Mouse (Mus musculus) liver (tissue): ENCODE data around the gene Hic2.
"Not testable (repeated sequence)": the region's sequence is repeated elsewhere in the genome, so short reads cannot be mapped to it uniquely, and the experiment has no call there.

Experiments
- DNase-seq: peaks from one replicate; pipeline ENCODE4 v3.0.0-alpha.2; 2020; ENCODE audit warnings: mixed read lengths

The Hic2 gene

GRCm38 (mm10) chr16:17232794-17233701 is at the start of gene Hic2:
Gene Hic2 (plus strand): TSS chr16:17233572.
- peak; percentile 94 for DNase-seq

DNA sequence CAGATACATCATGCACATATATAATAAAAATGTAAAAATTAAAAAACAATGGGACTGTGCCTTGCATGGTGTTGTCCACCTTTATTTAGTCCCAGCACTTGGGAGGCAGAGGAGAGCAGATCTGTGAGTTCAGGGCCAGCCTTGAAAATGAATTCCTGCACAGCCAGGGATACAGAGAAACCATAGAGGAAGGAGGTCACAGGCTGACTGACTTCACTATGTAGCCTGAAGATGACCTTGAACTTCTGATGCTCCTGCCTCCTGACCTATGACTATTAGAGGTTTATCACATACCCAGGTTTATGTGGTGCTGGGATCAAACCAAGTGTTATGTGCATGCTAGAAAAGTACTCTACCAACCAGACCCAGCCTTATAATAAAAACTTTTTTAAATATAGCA is 47.9 kb upstream of the Hic2 start:
- DNase-seq = no peak

- no peak for DNase-seq
These were observed 39.5 kb upstream of the Hic2 start for GRCm38 (mm10) chr16:17193823-17194222.

DNA sequence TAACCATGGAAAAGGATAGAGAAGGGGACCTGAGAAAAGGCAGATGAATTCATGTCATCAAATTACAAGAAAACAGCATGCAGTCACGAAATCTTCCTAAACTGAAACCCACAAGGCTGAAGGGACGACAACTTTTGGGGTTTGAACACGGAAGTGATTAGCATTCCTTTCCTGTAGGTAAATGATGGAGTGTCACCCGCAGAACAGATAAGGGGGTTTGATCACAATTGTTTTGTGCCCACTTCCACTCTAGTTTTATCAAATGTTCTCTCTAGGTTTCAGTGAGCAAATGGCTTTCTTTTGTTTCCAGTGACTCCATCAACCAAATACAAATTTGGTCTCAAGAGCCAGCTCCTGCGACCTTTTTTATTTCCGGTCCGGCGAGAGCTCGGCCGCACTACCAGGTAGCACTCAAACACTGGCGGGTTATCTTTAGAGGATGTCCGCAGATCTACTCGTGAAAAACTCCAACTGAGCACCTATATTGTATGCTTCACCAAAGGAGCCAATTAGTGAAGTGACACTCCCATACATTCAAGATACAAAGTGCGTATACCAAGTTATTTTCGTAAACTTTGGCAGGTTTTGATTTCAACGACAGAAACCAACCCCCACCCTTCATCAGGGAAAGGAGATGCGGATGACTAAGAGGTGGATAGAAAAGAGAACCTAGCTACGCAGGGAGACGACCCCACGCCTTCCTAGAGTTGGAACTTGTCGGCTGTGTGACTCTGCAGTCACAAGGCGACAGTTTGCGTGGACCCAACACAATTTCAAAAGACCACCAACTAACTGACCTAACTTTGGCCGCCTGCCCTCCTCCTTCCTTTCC is 33.0 kb upstream of the Hic2 start:
- DNase-seq = peak; percentile 21

GRCm38 (mm10) chr16:17200953-17201707 is 32.2 kb upstream of the Hic2 start:
- peak; percentile 89 for DNase-seq

- no peak for DNase-seq
These were observed 31.4 kb upstream of the Hic2 start for GRCm38 (mm10) chr16:17201977-17202376.

GRCm38 (mm10) chr16:17202549-17202948 is 30.8 kb upstream of the Hic2 start, which contains the start of gene Ube2l3:
Gene Ube2l3 (minus strand): TSS chr16:17202649.
- DNase-seq = no peak

DNA sequence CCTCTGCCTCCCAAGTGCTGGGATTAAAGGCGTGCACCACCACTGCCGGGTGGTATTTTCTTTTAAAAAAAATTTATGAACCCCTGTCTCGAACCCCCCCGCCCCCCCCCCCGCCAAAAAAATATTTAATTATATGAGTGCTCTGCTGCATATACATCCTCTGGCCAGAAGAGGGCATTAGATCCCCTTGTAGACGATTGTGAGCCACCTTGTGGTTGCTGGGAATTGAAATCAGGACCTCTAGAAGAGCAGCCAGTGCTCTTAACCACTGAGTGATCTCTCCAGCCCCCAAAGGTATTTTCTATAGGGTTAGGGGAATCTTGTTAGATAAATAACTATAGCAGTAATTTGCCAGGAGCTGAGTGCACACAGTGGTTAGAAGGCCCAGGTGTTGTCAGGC is 28.4 kb upstream of the Hic2 start:
- DNase-seq = peak; percentile 35

DNA sequence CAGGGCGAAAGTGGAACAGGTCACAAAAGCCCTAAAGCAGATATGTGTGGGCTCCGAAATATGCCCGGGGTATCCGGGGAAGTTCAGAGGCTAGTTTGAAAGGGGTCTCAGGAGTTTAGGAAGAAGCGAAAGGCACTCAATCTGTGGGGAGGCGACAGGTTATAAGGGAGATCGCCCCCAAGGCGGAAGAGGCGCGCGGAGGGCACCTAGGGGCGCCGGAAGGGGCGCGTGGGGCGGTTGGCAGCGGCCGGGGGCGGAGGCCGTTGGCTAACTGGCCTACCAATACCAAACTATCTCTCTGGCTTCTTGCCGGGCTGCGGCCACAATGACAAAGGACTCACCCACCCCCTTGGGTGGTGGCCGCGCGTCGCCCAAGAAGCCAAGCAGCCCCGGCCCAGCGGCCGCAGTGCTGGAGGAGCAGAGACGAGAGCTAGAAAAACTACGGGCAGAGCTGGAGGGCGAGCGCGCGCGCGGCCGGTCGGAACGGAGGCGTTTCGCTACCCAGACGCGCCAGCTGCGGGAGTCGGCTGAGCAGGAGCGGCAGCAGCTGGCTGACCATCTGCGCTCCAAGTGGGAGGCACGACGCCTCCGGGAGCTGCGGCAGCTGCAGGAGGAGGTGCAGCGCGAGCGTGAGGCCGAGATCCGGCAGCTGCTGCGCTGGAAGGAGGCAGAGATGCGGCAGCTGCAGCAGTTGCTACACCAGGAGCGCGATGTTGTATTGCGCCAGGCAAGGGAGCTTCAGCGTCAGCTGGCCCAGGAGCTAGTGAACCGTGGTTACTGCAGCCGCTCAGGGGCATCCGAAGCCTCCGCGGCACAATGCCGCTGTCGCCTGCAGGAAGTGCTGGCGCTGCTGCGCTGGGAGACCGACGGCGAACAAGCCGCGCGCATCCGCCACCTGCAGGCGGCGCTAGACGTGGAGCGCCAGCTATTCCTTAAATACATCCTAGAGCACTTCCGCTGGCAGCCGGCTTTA is 24.7 kb upstream of the Hic2 start, which contains the start of gene Rimbp3:
Gene Rimbp3 (plus strand): TSS at position 215 of the 973 bp plus-strand sequence.
- peak; percentile 88 for DNase-seq

DNA sequence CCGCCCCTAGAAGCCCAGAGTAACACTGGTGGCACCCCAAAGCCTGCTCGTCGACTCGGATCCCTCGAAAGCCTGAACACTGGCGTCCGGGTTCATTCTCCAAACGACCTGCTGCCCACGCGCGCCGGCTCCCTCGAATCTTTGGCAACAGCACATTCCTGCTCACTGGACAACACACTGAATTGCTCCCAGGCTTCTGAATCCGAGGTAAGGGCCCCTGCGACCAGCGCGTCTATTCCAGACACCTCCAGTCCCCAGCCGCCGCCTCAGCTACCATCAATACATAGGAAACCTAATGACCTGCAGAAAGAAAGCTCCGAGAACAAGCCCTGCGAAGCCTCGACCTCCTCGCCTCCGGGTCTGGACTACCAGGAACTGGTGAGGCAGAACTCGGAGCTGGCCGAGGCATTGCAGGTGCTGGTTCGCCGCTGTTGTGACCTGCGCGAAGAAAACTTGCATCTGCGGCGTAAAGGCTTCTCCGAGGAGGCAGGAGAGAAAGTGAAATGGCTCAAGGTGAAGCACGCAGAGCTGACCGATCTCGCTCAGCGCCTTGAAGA is 23.9 kb upstream of the Hic2 start:
- DNase-seq = peak; percentile 36

GRCm38 (mm10) chr16:17209981-17210838 is 23.2 kb upstream of the Hic2 start:
- DNase-seq = peak; percentile 92

DNA sequence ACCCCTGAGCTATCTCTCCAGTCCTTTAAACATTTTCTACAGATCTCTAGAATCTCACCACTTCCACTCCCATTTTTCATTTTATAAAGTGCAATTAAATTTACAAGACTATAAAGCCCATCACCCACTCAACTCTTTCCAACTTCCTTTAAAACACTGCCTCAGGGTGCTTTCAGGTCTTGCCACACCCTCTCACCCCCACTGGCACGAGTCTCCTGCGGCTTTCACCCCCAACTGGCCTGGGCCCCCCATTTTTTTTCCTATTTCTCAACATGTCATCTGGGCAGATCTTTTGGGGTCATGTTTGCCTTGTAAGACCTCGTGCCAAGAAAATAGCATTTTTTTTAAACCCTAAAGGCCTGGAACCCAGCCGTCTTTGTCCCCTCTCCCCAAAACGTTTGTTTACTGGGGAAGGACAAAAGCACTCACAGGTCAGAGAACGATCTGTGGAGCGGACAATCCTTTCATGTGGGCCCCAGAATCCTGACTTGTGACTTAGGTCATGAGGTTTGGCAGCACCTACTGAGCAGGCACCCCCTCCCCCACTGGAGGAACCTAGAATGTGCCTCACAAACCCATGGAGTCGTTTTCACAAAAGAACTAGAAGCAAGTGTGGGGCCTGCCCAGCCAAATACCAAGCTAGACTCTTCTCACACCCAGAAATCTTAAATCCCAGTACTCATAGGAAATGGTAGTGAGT is 16.3 kb upstream of the Hic2 start:
- DNase-seq = no peak

GRCm38 (mm10) chr16:17220127-17220733 is 13.1 kb upstream of the Hic2 start:
- DNase-seq = peak; percentile 45

DNA sequence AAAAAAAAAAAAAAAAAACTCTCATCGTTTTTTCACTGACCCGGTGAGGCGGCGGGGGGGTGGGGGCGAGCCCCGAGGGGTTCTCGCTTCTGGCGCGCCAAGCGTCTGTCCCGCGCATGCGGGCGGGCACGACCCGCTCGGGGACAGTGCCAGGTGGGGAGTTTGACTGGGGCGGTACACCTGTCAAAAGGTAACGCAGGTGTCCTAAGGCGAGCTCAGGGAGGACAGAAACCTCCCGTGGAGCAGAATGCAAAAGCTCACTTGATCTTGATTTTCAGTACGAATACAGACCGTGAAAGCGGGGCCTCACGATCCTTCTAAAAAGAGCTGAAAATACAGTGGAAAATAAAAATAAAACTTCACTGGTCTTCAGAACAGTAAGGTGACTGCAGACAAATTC is 11.2 kb upstream of the Hic2 start:
- peak; percentile 95 for DNase-seq

DNA sequence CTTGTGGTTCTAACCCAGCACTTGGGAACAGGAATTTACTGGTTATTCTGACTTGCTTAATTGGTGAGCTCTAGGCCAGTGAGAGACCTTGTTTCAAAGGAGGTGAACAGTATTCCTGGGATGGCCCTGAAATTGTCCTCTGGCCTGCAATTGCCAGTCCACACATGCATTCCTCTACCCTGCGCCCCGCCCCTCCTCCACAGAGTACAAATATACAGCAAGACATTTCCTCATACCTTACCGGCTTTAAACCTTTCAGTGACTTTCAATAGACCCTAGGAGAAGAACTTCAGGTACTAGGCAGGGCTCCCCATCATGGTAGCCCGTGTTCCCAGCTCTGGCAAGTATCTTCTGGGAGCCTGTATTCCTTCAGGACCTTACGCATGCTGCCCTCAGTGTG is 7.8 kb upstream of the Hic2 start:
- DNase-seq = no peak

GRCm38 (mm10) chr16:17226496-17226895 is 6.9 kb upstream of the Hic2 start:
- no peak for DNase-seq

DNA sequence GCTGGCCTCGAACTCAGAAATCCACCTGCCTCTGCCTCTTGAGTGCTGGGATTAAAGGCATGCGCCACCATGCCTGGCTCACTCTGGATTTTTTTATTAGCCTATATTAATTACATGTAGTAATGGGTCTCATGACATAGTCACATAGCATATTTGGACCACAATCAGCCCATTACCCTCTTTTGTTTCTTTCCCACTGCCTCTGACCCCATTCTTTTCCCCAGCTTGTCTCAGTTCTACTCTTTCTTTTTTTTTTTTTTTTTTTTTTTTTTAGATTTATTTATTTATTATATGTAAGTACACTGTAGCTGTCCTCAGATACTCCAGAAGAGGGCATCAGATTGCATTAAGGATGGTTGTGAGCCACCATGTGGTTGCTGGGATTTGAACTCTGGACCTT is 1.8 kb upstream of the Hic2 start:
- not testable (repeated sequence) for DNase-seq

- DNase-seq = peak; percentile 46
These were observed 528 bp downstream of the Hic2 start for GRCm38 (mm10) chr16:17233702-17234498.
